Mouse (Mus musculus): ENCODE data around the gene Kcnj15. TPM values are rescaled to one million over a fixed set of nuclear protein-coding genes. Genes with fewer than 3 reads are reported as not detected.

Kcnj15 gene
- polyA plus RNA-seq, 1 experiment = 36.3 TPM

GRCm38 (mm10) chr16:95285767-95286166, 28.4 kb downstream of the Kcnj15 start:
- H3K27ac ChIP-seq (ENCODE audit: insufficient read depth, low read length) = peak overlapping the region; percentile 100
- H3K4me1 ChIP-seq (ENCODE audit: control insufficient read depth, insufficient read depth, low read length) = peaks cover 17% of the 10 kb centered on the region
- H3K4me3 ChIP-seq (ENCODE audit: insufficient read depth, low read length) = no peak overlapping the region
- TF ChIP-seq POLR2A (IDR thresholded peaks at IDR 0.05; ENCODE audit: low read depth, low read length) (no peak), CTCF (IDR thresholded peaks at IDR 0.05; ENCODE audit: borderline replicate concordance, insufficient read depth, low read length) (no peak)

GRCm38 (mm10) chr16:95287656-95288055, 30.3 kb downstream of the Kcnj15 start:
- TF ChIP-seq CTCF (IDR thresholded peaks at IDR 0.05; ENCODE audit: borderline replicate concordance, insufficient read depth, low read length) = no peak
- no peak for TF ChIP-seq POLR2A (IDR thresholded peaks at IDR 0.05; ENCODE audit: low read depth, low read length)
- H3K4me3 ChIP-seq (ENCODE audit: insufficient read depth, low read length) = no peak overlapping the region
- no peak overlapping the region for H3K27ac ChIP-seq (ENCODE audit: insufficient read depth, low read length)
- H3K4me1 ChIP-seq (ENCODE audit: control insufficient read depth, insufficient read depth, low read length) = peaks cover 17% of the 10 kb centered on the region

- TF ChIP-seq POLR2A (IDR thresholded peaks at IDR 0.05; ENCODE audit: low read depth, low read length) (no peak), CTCF (IDR thresholded peaks at IDR 0.05; ENCODE audit: borderline replicate concordance, insufficient read depth, low read length) (no peak)
- no peak overlapping the region for H3K27ac ChIP-seq (ENCODE audit: insufficient read depth, low read length)
- peaks cover 14% of the 10 kb centered on the region for H3K4me1 ChIP-seq (ENCODE audit: control insufficient read depth, insufficient read depth, low read length)
- H3K4me3 ChIP-seq (ENCODE audit: insufficient read depth, low read length) = no peak overlapping the region
Measured at GRCm38 (mm10) chr16:95289375-95289774, 32.0 kb downstream of the Kcnj15 start.

GRCm38 (mm10) chr16:95291450-95292101, 34.2 kb downstream of the Kcnj15 start:
- TF ChIP-seq CTCF (IDR thresholded peaks at IDR 0.05; ENCODE audit: borderline replicate concordance, insufficient read depth, low read length) (no peak), POLR2A (IDR thresholded peaks at IDR 0.05; ENCODE audit: low read depth, low read length) (no peak)
- no peak overlapping the region for H3K27ac ChIP-seq (ENCODE audit: insufficient read depth, low read length)

GRCm38 (mm10) chr16:95292843-95293505, 35.6 kb downstream of the Kcnj15 start:
- Histone ChIP-seq H3K4me3 (ENCODE audit: insufficient read depth, low read length) (no peak overlapping the region), H3K4me1 (ENCODE audit: control insufficient read depth, insufficient read depth, low read length) (no peaks in the 10 kb centered on the region), H3K27ac (ENCODE audit: insufficient read depth, low read length) (no peak overlapping the region)
- TF ChIP-seq POLR2A (IDR thresholded peaks at IDR 0.05; ENCODE audit: low read depth, low read length) = no peak

More at GRCm38 (mm10) chr16:95291450-95292101, 34.2 kb downstream of the Kcnj15 start:
- H3K4me3 ChIP-seq (ENCODE audit: insufficient read depth, low read length) = no peak overlapping the region
- no peaks in the 10 kb centered on the region for H3K4me1 ChIP-seq (ENCODE audit: control insufficient read depth, insufficient read depth, low read length)

GRCm38 (mm10) chr16:95297651-95298050, 40.3 kb downstream of the Kcnj15 start:
- Histone ChIP-seq H3K27ac (ENCODE audit: insufficient read depth, low read length) (no peak overlapping the region), H3K4me1 (ENCODE audit: control insufficient read depth, insufficient read depth, low read length) (no peaks in the 10 kb centered on the region), H3K4me3 (ENCODE audit: insufficient read depth, low read length) (no peak overlapping the region)
- no peak for TF ChIP-seq POLR2A (IDR thresholded peaks at IDR 0.05; ENCODE audit: low read depth, low read length)

- H3K4me1 ChIP-seq (ENCODE audit: control insufficient read depth, insufficient read depth, low read length) = no peaks in the 10 kb centered on the region
- H3K27ac ChIP-seq (ENCODE audit: insufficient read depth, low read length) = no peak overlapping the region
- H3K4me3 ChIP-seq (ENCODE audit: insufficient read depth, low read length) = no peak overlapping the region
- TF ChIP-seq POLR2A (IDR thresholded peaks at IDR 0.05; ENCODE audit: low read depth, low read length) = no peak
- no peak for TF ChIP-seq CTCF (IDR thresholded peaks at IDR 0.05; ENCODE audit: borderline replicate concordance, insufficient read depth, low read length)
Measured at GRCm38 (mm10) chr16:95301667-95302066, 44.3 kb downstream of the Kcnj15 start.

- no peak for TF ChIP-seq POLR2A (IDR thresholded peaks at IDR 0.05; ENCODE audit: low read depth, low read length)
- no peak for TF ChIP-seq CTCF (IDR thresholded peaks at IDR 0.05; ENCODE audit: borderline replicate concordance, insufficient read depth, low read length)
- H3K4me1 ChIP-seq (ENCODE audit: control insufficient read depth, insufficient read depth, low read length) = no peaks in the 10 kb centered on the region
- no peak overlapping the region for H3K4me3 ChIP-seq (ENCODE audit: insufficient read depth, low read length)
- no peak overlapping the region for H3K27ac ChIP-seq (ENCODE audit: insufficient read depth, low read length)
Measured at GRCm38 (mm10) chr16:95303676-95304075, 46.3 kb downstream of the Kcnj15 start.

- H3K4me1 ChIP-seq (ENCODE audit: control insufficient read depth, insufficient read depth, low read length) = no peaks in the 10 kb centered on the region
- TF ChIP-seq POLR2A (IDR thresholded peaks at IDR 0.05; ENCODE audit: low read depth, low read length) (no peak), CTCF (IDR thresholded peaks at IDR 0.05; ENCODE audit: borderline replicate concordance, insufficient read depth, low read length) (no peak)
- no peak overlapping the region for H3K27ac ChIP-seq (ENCODE audit: insufficient read depth, low read length)
Measured at GRCm38 (mm10) chr16:95307823-95308360, 50.5 kb downstream of the Kcnj15 start.

GRCm38 (mm10) chr16:95321945-95322625, 64.7 kb downstream of the Kcnj15 start:
- TF ChIP-seq POLR2A (IDR thresholded peaks at IDR 0.05; ENCODE audit: low read depth, low read length) = no peak
- TF ChIP-seq CTCF (IDR thresholded peaks at IDR 0.05; ENCODE audit: borderline replicate concordance, insufficient read depth, low read length) = no peak
- Histone ChIP-seq H3K4me3 (ENCODE audit: insufficient read depth, low read length) (no peak overlapping the region), H3K4me1 (ENCODE audit: control insufficient read depth, insufficient read depth, low read length) (peaks cover 3% of the 10 kb centered on the region; the same call in 1 of the 2 replicates), H3K27ac (ENCODE audit: insufficient read depth, low read length) (peak overlapping the region; percentile 77)

More at GRCm38 (mm10) chr16:95307823-95308360, 50.5 kb downstream of the Kcnj15 start:
- H3K4me3 ChIP-seq (ENCODE audit: insufficient read depth, low read length) = no peak overlapping the region
